In the genomic region with DNA sequence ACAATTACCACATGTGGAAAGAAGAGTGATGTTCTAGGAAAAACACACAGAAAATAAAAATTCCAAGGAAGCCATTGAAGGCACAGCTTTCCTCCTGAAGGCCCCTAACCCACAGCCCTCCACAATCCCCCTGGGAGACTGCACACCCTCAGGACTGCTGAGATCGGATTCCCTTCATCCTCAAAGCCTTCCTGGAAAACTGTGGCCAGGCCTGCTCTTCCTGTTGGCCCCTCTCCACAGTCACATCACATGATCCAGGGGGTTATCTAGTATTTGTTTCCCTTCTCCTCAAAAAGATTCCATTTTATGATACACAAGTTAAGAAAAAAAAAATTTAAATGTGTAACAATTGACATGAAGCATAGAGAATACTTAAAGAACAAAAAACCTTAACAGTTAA, we compare ENCODE assay signal across 11 mouse cellular contexts. TPM values are rescaled to one million over a fixed set of nuclear protein-coding genes. Genes with fewer than 3 reads are reported as not detected.
A peak's percentile ranks its signal among the peaks of the same experiment; 100 is the strongest.
DNase-seq lines count a peak whose midpoint lies in the region; ATAC-seq and TF ChIP-seq lines count a peak whose summit lies in the region.
"Had no signal": no experiment of that assay in that cellular context is flagged by ENCODE, and none has a peak within 500 bp of the region (broad histone marks: within the 10 kb centered on the region; RNA-seq: fewer than 3 reads in every experiment).

No protein-coding gene starts in this region.

- 44% methylated on average over 1 of the region's 1 CpGs for WGBS in midbrain, postnatal 0 days
- 43% methylated on average over 1 of the region's 1 CpGs for WGBS in midbrain, embryonic 16.5 days
- 37% methylated on average over 1 of the region's 1 CpGs for WGBS in kidney, embryonic 15.5 days
- WGBS in macrophage (ENCODE audit: missing documents), result 71% methylated on average over 1 of the region's 1 CpGs
- WGBS in hindbrain, postnatal 0 days, result 31% methylated on average over 1 of the region's 1 CpGs
- whole genome bisulfite sequencing in hindbrain, embryonic 16.5 days, result 60% methylated on average over 1 of the region's 1 CpGs

- H3K4me3 ChIP-seq in midbrain, postnatal 0 days (ENCODE audit: low read depth, low read length), result no peak overlapping the region
- no peak overlapping the region for H3K4me3 ChIP-seq in midbrain, embryonic 16.5 days (ENCODE audit: low read depth, low read length)
- no peak overlapping the region for H3K4me3 ChIP-seq in kidney, embryonic 15.5 days (replicated peaks)
- no peak overlapping the region for H3K4me3 ChIP-seq in macrophage (ENCODE audit: inconsistent target)
- no peak overlapping the region for H3K4me3 ChIP-seq in hindbrain, postnatal 0 days (ENCODE audit: low read length)
- no peak overlapping the region for H3K4me3 ChIP-seq in hindbrain, embryonic 16.5 days (ENCODE audit: low read length)
- H3K4me3 ChIP-seq: limb, embryonic 13.5 days had no signal

- H3K79me2 ChIP-seq in macrophage (ENCODE audit: inconsistent target), result peaks cover 100% of the 10 kb centered on the region

- H3K27me3 ChIP-seq in midbrain, postnatal 0 days (ENCODE audit: insufficient read depth, low read length), result no peaks in the 10 kb centered on the region
- H3K27me3 ChIP-seq in midbrain, embryonic 16.5 days (ENCODE audit: control insufficient read depth, insufficient read depth, low read depth, low read length), result no peaks in the 10 kb centered on the region
- no peaks in the 10 kb centered on the region for H3K27me3 ChIP-seq in kidney, embryonic 15.5 days
- H3K27me3 ChIP-seq in hindbrain, postnatal 0 days (ENCODE audit: insufficient read depth, low read length), result no peaks in the 10 kb centered on the region
- no peaks in the 10 kb centered on the region for H3K27me3 ChIP-seq in hindbrain, embryonic 16.5 days (replicated peaks; ENCODE audit: control insufficient read depth, insufficient read depth, low read length)

- no peak for ATAC-seq in midbrain, postnatal 0 days (ENCODE audit: low FRiP score)
- ATAC-seq in midbrain, embryonic 16.5 days, result no peak
- ATAC-seq in kidney, embryonic 15.5 days (replicated peaks; ENCODE audit: low FRiP score), result peak; percentile 41; the same call in 1 of the 2 replicates
- ATAC-seq in hindbrain, postnatal 0 days, result no peak
- no peak for ATAC-seq in hindbrain, embryonic 16.5 days

- TF ChIP-seq CTCF in midbrain, postnatal 0 days (IDR thresholded peaks at IDR 0.05), result no peak
- TF ChIP-seq CTCF in hindbrain, postnatal 0 days (IDR thresholded peaks at IDR 0.05; ENCODE audit: low read depth), result no peak

- no peaks in the 10 kb centered on the region for H3K9me3 ChIP-seq in midbrain, postnatal 0 days (ENCODE audit: low read length)
- no peaks in the 10 kb centered on the region for H3K9me3 ChIP-seq in midbrain, embryonic 16.5 days (replicated peaks; ENCODE audit: control insufficient read depth, low read length, poor library complexity, severe bottlenecking)
- H3K9me3 ChIP-seq in kidney, embryonic 15.5 days (replicated peaks), result no peaks in the 10 kb centered on the region
- no peaks in the 10 kb centered on the region for H3K9me3 ChIP-seq in hindbrain, postnatal 0 days (ENCODE audit: low read length)
- no peaks in the 10 kb centered on the region for H3K9me3 ChIP-seq in hindbrain, embryonic 16.5 days (ENCODE audit: control insufficient read depth, low read length)
- H3K9me3 ChIP-seq: limb, embryonic 13.5 days had no signal

- 0 out of 2 replicates have a peak overlapping the region, but pooled peaks have one; percentile 39 for H3K9ac ChIP-seq in midbrain, postnatal 0 days (replicated peaks; ENCODE audit: low read length, poor library complexity, severe bottlenecking)
- H3K9ac ChIP-seq in midbrain, embryonic 16.5 days (ENCODE audit: low read depth, low read length), result no peak overlapping the region
- no peak overlapping the region for H3K9ac ChIP-seq in kidney, embryonic 15.5 days
- H3K9ac ChIP-seq in hindbrain, postnatal 0 days (replicated peaks; ENCODE audit: low read length), result no peak overlapping the region
- H3K9ac ChIP-seq in hindbrain, embryonic 16.5 days (ENCODE audit: low read depth, low read length), result no peak overlapping the region
- H3K9ac ChIP-seq: limb, embryonic 13.5 days had no signal

- no peak overlapping the region for H3K27ac ChIP-seq in midbrain, postnatal 0 days (ENCODE audit: low read depth, low read length)
- no peak overlapping the region for H3K27ac ChIP-seq in midbrain, embryonic 16.5 days (ENCODE audit: low read length)
- peak overlapping the region; percentile 72 for H3K27ac ChIP-seq in kidney, embryonic 15.5 days
- peak overlapping the region; percentile 67 for H3K27ac ChIP-seq in macrophage
- H3K27ac ChIP-seq in hindbrain, postnatal 0 days, result no peak overlapping the region
- no peak overlapping the region for H3K27ac ChIP-seq in hindbrain, embryonic 16.5 days (ENCODE audit: low read depth, low read length)
- H3K27ac ChIP-seq: limb, embryonic 13.5 days had no signal

- peak; percentile 29 to 43 for DNase-seq in adrenal gland, postnatal 36 days
- DNase-seq in adrenal gland, postnatal 25 days, result no peak
- no peak for DNase-seq in midbrain, postnatal 0 days (ENCODE audit: low spot score)
- no peak for DNase-seq in hindbrain, postnatal 0 days (ENCODE audit: low spot score)
- DNase-seq: adrenal gland, adult 8-10 months; cerebellum, adult 9-11 months had no signal

- no peak overlapping the region for H3K4me2 ChIP-seq in midbrain, postnatal 0 days (ENCODE audit: low read depth, low read length, poor library complexity, severe bottlenecking)
- no peak overlapping the region for H3K4me2 ChIP-seq in midbrain, embryonic 16.5 days (ENCODE audit: low read length)
- no peak overlapping the region for H3K4me2 ChIP-seq in kidney, embryonic 15.5 days
- no peak overlapping the region for H3K4me2 ChIP-seq in hindbrain, postnatal 0 days (ENCODE audit: low read depth, low read length)
- no peak overlapping the region for H3K4me2 ChIP-seq in hindbrain, embryonic 16.5 days (ENCODE audit: low read length)
- H3K4me2 ChIP-seq: limb, embryonic 13.5 days had no signal

- H3K36me3 ChIP-seq in midbrain, postnatal 0 days (ENCODE audit: insufficient read depth, low read length), result no peaks in the 10 kb centered on the region
- no peaks in the 10 kb centered on the region for H3K36me3 ChIP-seq in midbrain, embryonic 16.5 days (ENCODE audit: control insufficient read depth, insufficient read depth, low read length)
- H3K36me3 ChIP-seq in kidney, embryonic 15.5 days, result no peaks in the 10 kb centered on the region
- H3K36me3 ChIP-seq in macrophage (ENCODE audit: inconsistent target), result peaks cover 10% of the 10 kb centered on the region; the same call in 1 of the 2 replicates
- H3K36me3 ChIP-seq in hindbrain, postnatal 0 days (ENCODE audit: insufficient read depth, low read length), result no peaks in the 10 kb centered on the region
- no peaks in the 10 kb centered on the region for H3K36me3 ChIP-seq in hindbrain, embryonic 16.5 days (ENCODE audit: control insufficient read depth, insufficient read depth, low read length)
- H3K36me3 ChIP-seq: limb, embryonic 13.5 days had no signal

- H3K4me1 ChIP-seq in midbrain, postnatal 0 days (ENCODE audit: insufficient read depth, low read length), result no peaks in the 10 kb centered on the region
- peaks cover 13% of the 10 kb centered on the region for H3K4me1 ChIP-seq in midbrain, embryonic 16.5 days (ENCODE audit: control insufficient read depth, insufficient read depth, low read length)
- H3K4me1 ChIP-seq in kidney, embryonic 15.5 days, result peaks cover 50% of the 10 kb centered on the region
- 0 out of 2 replicates have a peak, but pooled peaks cover 3% of the 10 kb centered on the region for H3K4me1 ChIP-seq in hindbrain, postnatal 0 days (ENCODE audit: insufficient read depth, low read length)
- peaks cover 13% of the 10 kb centered on the region; the same call in 1 of the 2 replicates for H3K4me1 ChIP-seq in hindbrain, embryonic 16.5 days (ENCODE audit: control insufficient read depth, insufficient read depth, low read depth, low read length)

RNA-seq across cellular contexts. Expression of a gene that starts 59.7 kb away (rescaled TPM):
- total RNA-seq in adrenal gland, postnatal 36 days (2021), result 10 to 100 TPM; 30.1 to 36.7 TPM
- 39.3 and 40.0 TPM in 2 replicates for total RNA-seq in adrenal gland, postnatal 25 days (2021)
- 7.1 and 8.4 TPM in 2 replicates for total RNA-seq in midbrain, postnatal 0 days (2014; rRNA removed)
- 6.8 and 8.1 TPM in 2 replicates for polyA plus RNA-seq in midbrain, postnatal 0 days (2015; fragmentation: Nextera tagmentation; extraction: Ambion mirVana)
- 10.0 and 10.2 TPM in 2 replicates for polyA plus RNA-seq in midbrain, embryonic 16.5 days (2015; fragmentation: Nextera tagmentation; extraction: Ambion mirVana)
- 13.2 TPM in 2 replicates for polyA plus RNA-seq in kidney, embryonic 15.5 days (2015; fragmentation: Nextera tagmentation; extraction: Ambion mirVana)
- total RNA-seq in macrophage (2018; cell fraction: chromatin; rRNA removed), result 10 to 100 TPM; 27.1 to 84.6 (median 64.4) TPM
- 100 to 1,000 TPM in 11 of 26 experiments, 10 to 100 TPM in 15; 63.7 to 127 (median 98.6) TPM for total RNA-seq in macrophage (2018; cell fraction: cytosol; rRNA removed)
- total RNA-seq in macrophage (2018; cell fraction: nucleus; rRNA removed), result 100 to 1,000 TPM in 1 of 26 experiments, 10 to 100 TPM in 25; 28.8 to 104 (median 69.2) TPM
- polyA plus RNA-seq in macrophage (2018), result 78.0 to 163 TPM (median 96.3 TPM) in 3 replicates
- total RNA-seq in hindbrain, postnatal 0 days (2014; rRNA removed), result 5.5 and 5.6 TPM in 2 replicates
- polyA plus RNA-seq in hindbrain, postnatal 0 days (2015; fragmentation: Nextera tagmentation; extraction: Ambion mirVana), result 8.2 and 8.9 TPM in 2 replicates
- 10.2 and 12.5 TPM in 2 replicates for polyA plus RNA-seq in hindbrain, embryonic 16.5 days (2015; fragmentation: Nextera tagmentation; extraction: Ambion mirVana)

RNA-seq across cellular contexts. Expression of a gene that starts 59.9 kb away (rescaled TPM):
- under 1 TPM; 0.43 to 0.76 TPM for total RNA-seq in adrenal gland, postnatal 36 days (2021)
- 0.62 and 1.1 TPM in 2 replicates for total RNA-seq in adrenal gland, postnatal 25 days (2021)
- 0.61 and 1.1 TPM in 2 replicates for total RNA-seq in midbrain, postnatal 0 days (2014; rRNA removed)
- 0.40 and 0.41 TPM in 2 replicates for polyA plus RNA-seq in midbrain, postnatal 0 days (2015; fragmentation: Nextera tagmentation; extraction: Ambion mirVana)
- polyA plus RNA-seq in midbrain, embryonic 16.5 days (2015; fragmentation: Nextera tagmentation; extraction: Ambion mirVana), result 0.32 and 0.53 TPM in 2 replicates
- polyA plus RNA-seq in kidney, embryonic 15.5 days (2015; fragmentation: Nextera tagmentation; extraction: Ambion mirVana), result 0.27 and 0.33 TPM in 2 replicates
- 1 to 10 TPM in 17 of 26 experiments, under 1 TPM in 3, not detected in 6; 0.61 to 4.6 (median 1.7) TPM for total RNA-seq in macrophage (2018; cell fraction: chromatin; rRNA removed)
- total RNA-seq in macrophage (2018; cell fraction: cytosol; rRNA removed), result 1 to 10 TPM in 8 of 26 experiments, under 1 TPM in 18; 0.22 to 2.3 (median 0.60) TPM
- total RNA-seq in macrophage (2018; cell fraction: nucleus; rRNA removed), result 1 to 10 TPM in 17 of 26 experiments, under 1 TPM in 7, not detected in 2; 0.49 to 9.2 (median 2.4) TPM
- polyA plus RNA-seq in macrophage (2018), result 0.52 to 0.92 TPM (median 0.66 TPM) in 3 replicates
- 0.68 and 2.0 TPM in 2 replicates for total RNA-seq in hindbrain, postnatal 0 days (2014; rRNA removed)
- polyA plus RNA-seq in hindbrain, postnatal 0 days (2015; fragmentation: Nextera tagmentation; extraction: Ambion mirVana), result 0.35 and 0.76 TPM in 2 replicates
- polyA plus RNA-seq in hindbrain, embryonic 16.5 days (2015; fragmentation: Nextera tagmentation; extraction: Ambion mirVana), result 0.18 and 0.52 TPM in 2 replicates

Comparison
In these comparisons a context has a peak if more than half of its experiments do, and no peak if none do; other contexts are left out.
1. DNase-seq: peak in adrenal gland, postnatal 36 days (2 of 2); none in adrenal gland, postnatal 25 days (single experiment), midbrain, postnatal 0 days (single experiment) and hindbrain, postnatal 0 days (single experiment).
2. H3K27ac ChIP-seq: peak in kidney, embryonic 15.5 days (single experiment) and macrophage (single experiment); none in midbrain, postnatal 0 days (single experiment), midbrain, embryonic 16.5 days (single experiment), hindbrain, postnatal 0 days (single experiment) and hindbrain, embryonic 16.5 days (single experiment).